In the genomic region with DNA sequence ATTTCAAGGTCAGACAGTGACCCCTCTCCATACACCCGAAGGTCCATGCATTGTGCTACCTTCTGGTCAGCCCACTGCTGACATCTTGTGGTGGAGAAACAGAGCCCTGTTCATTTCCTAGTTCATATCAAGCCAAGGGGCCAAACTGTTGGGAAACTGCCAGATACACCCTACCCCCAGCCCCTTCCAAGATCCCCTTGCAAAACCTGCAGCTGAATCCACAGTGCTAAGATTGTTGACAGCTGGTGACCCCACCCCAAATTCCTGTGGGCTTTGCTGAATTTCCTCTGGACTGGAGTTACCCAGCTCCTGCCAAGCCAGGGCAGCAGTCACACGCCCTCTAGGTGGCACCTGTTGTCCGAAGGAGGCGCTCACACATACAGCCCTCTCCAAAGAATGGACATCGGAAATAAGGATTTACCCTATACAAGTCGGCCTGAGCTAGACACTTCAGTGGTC, we compare ENCODE assay signal across 9 mouse cellular contexts.
DNase-seq lines count a peak whose midpoint lies in the region; TF ChIP-seq lines count a peak whose summit lies in the region.
"Had no signal": no experiment of that assay in that cellular context is flagged by ENCODE, and none has a peak within 500 bp of the region (broad histone marks: within the 10 kb centered on the region; RNA-seq: fewer than 3 reads in every experiment).

No protein-coding gene starts in this region.

- H3K27me3 ChIP-seq in small intestine, adult 2 months (ENCODE audit: control insufficient read depth, insufficient read depth, low read length) = no peaks in the 10 kb centered on the region

- TF ChIP-seq POLR2A in bone marrow macrophage, adult 2 months (IDR thresholded peaks at IDR 0.05; ENCODE audit: borderline replicate concordance, low read depth, low read length) = no peak
- no peak for TF ChIP-seq POLR2A in small intestine, adult 2 months (IDR thresholded peaks at IDR 0.05; ENCODE audit: low read depth, low read length)

- H3K4me1 ChIP-seq in bone marrow macrophage, adult 2 months (ENCODE audit: control insufficient read depth, insufficient read depth, low read length) = no peaks in the 10 kb centered on the region
- peaks cover 2% of the 10 kb centered on the region; the same call in 1 of the 2 replicates for H3K4me1 ChIP-seq in small intestine, adult 2 months (ENCODE audit: control insufficient read depth, insufficient read depth, insufficient read length, low read length)
- H3K4me1 ChIP-seq: liver, embryonic 15.5 days had no signal

- TF ChIP-seq CTCF in bone marrow macrophage, adult 2 months (IDR thresholded peaks at IDR 0.05; ENCODE audit: low read depth, low read length) = 0 out of 2 replicates have a peak, but pooled peaks have one; percentile 34
- TF ChIP-seq CTCF in small intestine, adult 2 months (IDR thresholded peaks at IDR 0.05; ENCODE audit: extremely low read depth, insufficient read length, insufficient replicate concordance, low read depth, low read length) = peak; percentile 61; the same call in 1 of the 2 replicates

- peak; percentile 46 to 57 for DNase-seq in cerebellum, postnatal 14 days
- no peak for DNase-seq in cerebellum, adult 11 months
- DNase-seq in gastrocnemius, postnatal 25 days = peak; percentile 65
- DNase-seq in kidney, adult 11 months = peak; percentile 49
- DNase-seq in lung, postnatal 14 days = peak; percentile 43
- DNase-seq in left cerebral cortex, postnatal 36 days (ENCODE audit: low spot score in 2 of 2) = no peak

- intact Hi-C loops in left cerebral cortex, postnatal 36 days (cut with DNase I) = loop anchor here (2.0 kb wide), 1 partner anchor 29 kb away; no protein-coding TSS in a partner anchor

- H3K27ac ChIP-seq in bone marrow macrophage, adult 2 months (ENCODE audit: insufficient read depth, low read depth, low read length) = no peak overlapping the region
- H3K27ac ChIP-seq in small intestine, adult 2 months (ENCODE audit: insufficient read depth, low read depth, low read length) = no peak overlapping the region
- H3K27ac ChIP-seq: liver, embryonic 15.5 days had no signal

- no peak overlapping the region for H3K4me3 ChIP-seq in bone marrow macrophage, adult 2 months (ENCODE audit: insufficient read depth, low read length)
- no peak overlapping the region for H3K4me3 ChIP-seq in small intestine, adult 2 months (ENCODE audit: low read depth, low read length)
- H3K4me3 ChIP-seq: liver, embryonic 15.5 days had no signal

- H3K36me3 ChIP-seq in small intestine, adult 2 months (ENCODE audit: control insufficient read depth, insufficient read depth, low read length) = no peaks in the 10 kb centered on the region
- H3K36me3 ChIP-seq: liver, embryonic 15.5 days had no signal

- WGBS in small intestine, adult 2 months = 10% methylated on average over 6 of the region's 6 CpGs

Comparison
In these comparisons a context has a peak if more than half of its experiments do, and no peak if none do; other contexts are left out.
1. DNase-seq: peak in cerebellum, postnatal 14 days (2 of 2), gastrocnemius, postnatal 25 days (single experiment), kidney, adult 11 months (single experiment) and lung, postnatal 14 days (single experiment); none in cerebellum, adult 11 months (single experiment) and left cerebral cortex, postnatal 36 days (0 of 2).